Mouse (Mus musculus) kidney, postnatal 4 days (tissue): Measurements from ENCODE around the gene Mpst.

Source experiments
- DNase-seq, 2 experiments: peaks; one replicate each; pipeline ENCODE4 v3.0.0; 2021; ENCODE audit warnings: mixed read lengths in 2 of 2

The Mpst gene

DNA sequence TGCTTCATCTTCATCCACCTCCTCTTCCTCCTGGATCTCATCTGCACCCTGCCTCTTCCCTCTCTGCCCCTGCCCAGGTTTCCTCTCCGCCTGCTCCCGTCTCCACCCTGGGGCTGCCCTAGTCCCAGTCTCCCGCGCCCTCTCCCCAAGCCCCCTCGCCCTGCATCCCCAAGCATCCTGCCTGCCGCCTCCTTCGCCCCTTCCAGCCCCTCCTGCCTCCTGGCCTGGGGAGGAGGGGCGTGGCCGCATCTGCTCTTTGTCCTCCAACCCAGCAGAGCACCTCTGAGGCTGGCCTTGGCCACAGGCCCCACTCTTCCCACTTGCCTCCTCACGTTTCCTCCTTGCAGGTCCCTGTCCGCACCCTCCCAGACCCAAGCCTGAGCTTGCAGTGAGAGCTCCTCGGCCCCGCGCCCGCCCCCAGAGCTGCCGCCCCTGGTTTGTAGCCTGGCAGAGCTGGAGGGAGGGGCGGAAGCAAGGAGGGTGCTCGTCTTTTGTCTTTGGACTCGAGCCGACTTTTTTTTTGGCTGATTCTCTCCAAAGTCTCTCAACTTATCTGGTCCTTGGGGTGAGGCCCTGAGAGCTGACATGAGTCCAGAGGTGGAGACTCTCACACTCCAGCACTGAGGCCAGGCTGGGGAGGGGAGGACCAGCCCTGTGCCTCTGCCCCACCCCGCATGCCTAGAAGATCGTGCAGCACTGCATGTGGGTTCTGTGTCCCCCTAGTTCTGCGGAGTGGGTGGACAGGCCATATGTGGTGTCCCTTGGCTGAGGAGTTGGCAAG is 31.2 kb downstream of the Mpst start:
- peak; percentile 61 to 70 for DNase-seq

DNA sequence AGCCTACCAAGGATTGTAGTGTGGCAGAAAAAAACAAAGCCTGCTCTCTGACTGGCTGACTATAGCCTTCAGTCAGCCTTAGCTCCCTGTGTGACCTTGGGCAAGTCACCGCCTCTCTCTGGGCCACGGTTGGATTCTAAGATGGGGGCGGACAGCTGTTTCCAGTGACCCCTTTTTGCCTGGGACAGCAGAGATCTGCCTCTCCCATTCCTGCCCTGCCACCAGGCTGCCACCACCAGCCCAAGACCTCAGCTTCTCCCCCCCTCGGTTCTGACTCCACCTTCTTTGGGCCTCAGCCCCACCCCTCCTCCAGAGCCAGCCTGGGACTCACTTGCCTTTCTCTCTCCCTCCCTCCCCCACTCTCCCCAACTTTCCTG is 31.8 kb downstream of the Mpst start:
- no peak for DNase-seq

- DNase-seq: no peak
These were observed 32.3 kb downstream of the Mpst start for GRCm38 (mm10) chr15:78438505-78438904.

DNA sequence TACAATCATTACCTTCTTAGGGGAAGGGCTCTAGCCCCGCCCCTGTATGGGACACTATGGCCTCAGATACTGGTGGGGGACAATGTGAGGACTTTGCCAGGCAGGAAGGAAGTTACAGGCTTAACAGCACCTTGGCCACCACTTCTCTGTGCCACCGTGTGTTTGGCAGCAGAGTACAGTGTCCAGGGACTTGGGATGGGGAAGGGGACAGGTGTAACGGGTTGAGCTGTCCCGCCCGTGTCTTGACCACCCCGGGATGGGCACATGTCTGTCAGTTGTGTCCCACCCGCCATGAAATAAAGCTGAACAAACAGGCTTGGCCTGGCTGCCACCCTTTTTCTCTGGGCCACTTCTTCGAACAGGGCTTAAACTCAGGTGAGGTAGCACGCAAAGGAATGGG is 32.8 kb downstream of the Mpst start:
- no peak for DNase-seq

GRCm38 (mm10) chr15:78442231-78442630 is 36.0 kb downstream of the Mpst start:
- DNase-seq: no peak

GRCm38 (mm10) chr15:78443857-78444256 is 37.6 kb downstream of the Mpst start:
- peak in 1 of 2 experiments; percentile 18 for DNase-seq

- DNase-seq: peak in 1 of 2 experiments; percentile 18
These were observed 40.9 kb downstream of the Mpst start for GRCm38 (mm10) chr15:78447121-78447520.

GRCm38 (mm10) chr15:78447746-78448535 is 41.7 kb downstream of the Mpst start:
- DNase-seq: peak; percentile 99

- peak in 1 of 2 experiments; percentile 38 for DNase-seq
These were observed 42.9 kb downstream of the Mpst start for GRCm38 (mm10) chr15:78449131-78449530.

DNA sequence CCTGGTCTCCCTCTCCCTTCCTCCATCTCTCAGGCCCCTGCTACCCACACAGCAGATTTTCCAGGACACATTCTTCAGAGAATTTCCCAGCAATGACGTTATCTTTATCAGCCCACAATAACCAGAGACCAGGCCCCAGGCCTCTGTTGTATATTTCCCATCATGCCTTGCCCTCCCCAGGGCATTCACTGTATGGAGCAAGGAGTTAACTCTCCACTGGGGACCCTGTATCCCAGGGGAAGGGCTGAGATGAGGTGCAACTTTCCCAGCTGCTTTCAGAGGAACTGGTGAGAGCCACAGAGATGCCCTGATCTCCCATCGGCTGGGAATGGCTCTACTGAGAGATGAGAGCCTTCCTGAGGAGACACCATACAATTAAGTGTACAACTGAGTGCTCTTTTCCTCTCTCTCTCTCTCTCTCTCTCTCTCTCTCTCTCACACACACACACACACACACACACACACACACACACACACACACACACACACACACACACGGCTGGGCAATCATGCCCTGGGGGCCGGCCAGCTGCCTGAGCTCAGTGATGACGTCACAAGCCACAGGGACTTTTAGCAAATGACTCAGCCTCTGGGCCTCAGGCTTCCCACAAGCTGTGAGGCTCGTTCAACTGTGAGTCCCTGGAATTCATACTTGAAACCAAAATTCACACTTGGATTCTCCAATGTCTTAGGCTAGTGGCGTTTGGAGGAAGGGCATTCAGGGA is 43.6 kb downstream of the Mpst start:
- peak; percentile 36 to 61 for DNase-seq

- no peak for DNase-seq
These were observed 44.2 kb downstream of the Mpst start for GRCm38 (mm10) chr15:78450419-78450768.

GRCm38 (mm10) chr15:78451201-78451600 is 45.0 kb downstream of the Mpst start:
- no peak for DNase-seq

GRCm38 (mm10) chr15:78452929-78453328 is 46.7 kb downstream of the Mpst start:
- DNase-seq: no peak

- DNase-seq: no peak
These were observed 49.0 kb downstream of the Mpst start for GRCm38 (mm10) chr15:78455168-78455567.

- no peak for DNase-seq
These were observed 49.8 kb downstream of the Mpst start for GRCm38 (mm10) chr15:78456051-78456450.

- DNase-seq: no peak
These were observed 51.0 kb downstream of the Mpst start for GRCm38 (mm10) chr15:78457193-78457592.

DNA sequence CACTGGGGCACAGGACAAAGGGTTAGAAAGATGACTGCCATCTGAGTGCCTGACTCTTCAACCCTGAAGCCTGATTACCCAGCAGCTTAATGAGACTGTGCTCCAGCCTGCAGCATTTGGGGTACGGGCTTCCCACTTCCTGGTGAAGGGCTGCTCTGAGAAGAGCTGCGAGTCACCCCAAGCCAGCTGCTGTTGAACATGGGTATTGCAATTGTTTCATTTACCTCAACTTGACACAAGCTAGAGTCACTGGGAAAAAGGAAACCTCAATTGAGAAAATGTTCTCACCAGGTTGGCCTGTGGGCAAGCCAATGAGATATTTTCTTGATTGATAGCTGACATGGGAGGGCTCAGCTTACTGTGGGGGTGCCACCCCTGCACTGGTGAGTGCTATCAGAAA is 56.8 kb downstream of the Mpst start:
- DNase-seq: no peak
